Mouse (Mus musculus) telencephalon, adult 2 months (tissue): ENCODE measurements around the gene Olfr1311.
"Not testable (repeated sequence)": the region's sequence is repeated elsewhere in the genome, so short reads cannot be mapped to it uniquely, and the experiment has no call there.

ENCODE experiments used
- DNase-seq: peaks from one replicate; pipeline ENCODE4 v3.0.0-alpha.2; 2011; ENCODE audit warnings: low read depth, low spot score

Gene Olfr1311

DNA sequence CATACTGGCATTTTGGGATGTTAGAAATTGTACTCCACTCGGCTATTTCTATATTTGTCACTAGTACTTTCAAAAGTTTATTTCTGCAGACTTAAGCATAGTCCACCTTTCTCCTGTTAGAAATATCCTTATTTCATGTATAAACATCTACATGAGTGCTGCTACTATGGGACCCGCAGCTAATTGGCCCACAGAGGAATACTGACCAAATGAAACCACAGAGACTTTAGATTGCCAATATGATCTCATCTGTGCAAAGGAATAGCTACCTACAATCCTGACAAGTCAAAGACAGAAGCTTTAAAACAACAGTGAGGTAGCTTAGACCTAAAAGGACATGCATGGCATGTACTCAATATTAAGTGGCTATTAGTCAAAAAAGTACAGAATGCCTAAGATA lies at the start of gene Olfr1311:
Gene Olfr1311 (minus strand): TSS at position 101 of the 400 bp plus-strand sequence.
- no peak for DNase-seq

DNA sequence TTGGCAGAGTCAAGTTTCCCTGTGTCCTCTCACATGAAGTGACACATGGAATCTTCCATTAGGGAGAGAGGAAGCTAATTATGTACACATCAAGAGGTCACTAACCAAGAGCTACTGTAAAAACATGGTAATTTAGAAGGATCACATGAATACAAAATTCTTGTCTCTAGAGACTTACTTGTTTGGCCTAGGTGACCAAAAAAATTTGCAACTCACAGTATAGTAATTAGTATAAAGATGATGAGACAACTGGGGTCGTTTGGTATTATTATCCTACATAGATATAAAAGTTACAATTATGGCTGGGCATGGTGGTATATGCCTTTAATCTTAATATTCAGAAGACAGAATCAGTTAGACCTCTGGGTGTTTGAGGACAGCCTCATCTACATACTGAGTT lies 25.9 kb upstream of the Olfr1311 start, which contains the start of gene Olfr1312:
Gene Olfr1312 (minus strand): TSS at position 101 of the 400 bp plus-strand sequence.
- DNase-seq: no peak

DNA sequence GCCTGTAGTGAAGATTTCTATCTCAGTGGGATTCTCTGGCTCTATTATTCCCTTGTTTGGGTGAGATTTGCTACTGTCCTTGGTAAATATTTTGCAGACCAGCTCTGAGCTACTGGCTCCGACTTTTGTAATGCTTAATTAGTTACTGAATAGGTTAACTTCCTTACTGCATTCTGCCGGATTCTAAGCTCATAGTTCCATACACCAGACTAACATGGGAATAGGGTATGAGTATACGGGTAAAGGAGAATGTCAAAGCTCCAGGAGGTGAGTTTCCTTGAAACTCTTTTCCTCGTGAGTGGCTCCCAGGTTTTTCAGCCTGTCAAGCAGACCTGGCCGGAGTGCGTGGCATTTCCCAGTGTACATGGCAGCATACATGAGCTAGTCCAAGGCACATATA lies 2.8 kb upstream of the Olfr1311 start:
- DNase-seq: not testable (repeated sequence)

DNA sequence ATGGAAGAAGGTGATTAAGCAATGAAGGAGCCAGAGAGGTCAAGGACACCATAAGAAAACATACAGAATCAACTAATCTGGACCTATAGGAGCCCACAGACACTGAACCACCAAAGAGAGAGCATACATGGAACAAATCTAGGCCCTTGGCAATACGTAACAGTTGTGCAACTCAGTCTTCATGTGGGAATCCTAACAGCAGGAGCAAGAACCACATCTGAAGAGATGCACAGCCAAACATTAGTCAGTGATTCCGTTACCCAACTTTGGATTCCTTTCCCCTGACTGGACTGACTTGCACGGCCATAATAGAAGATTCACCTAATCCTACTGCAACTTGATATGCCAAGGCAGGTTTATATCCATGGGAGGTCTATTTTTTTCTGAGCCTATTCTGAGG lies 9.3 kb downstream of the Olfr1311 start:
- DNase-seq: no peak

- DNase-seq: no peak
These were observed 11.6 kb downstream of the Olfr1311 start, which contains the start of gene Olfr1310 for GRCm38 (mm10) chr2:112012608-112013007. TSS of gene Olfr1310 (minus strand) at chr2:112012708.

DNA sequence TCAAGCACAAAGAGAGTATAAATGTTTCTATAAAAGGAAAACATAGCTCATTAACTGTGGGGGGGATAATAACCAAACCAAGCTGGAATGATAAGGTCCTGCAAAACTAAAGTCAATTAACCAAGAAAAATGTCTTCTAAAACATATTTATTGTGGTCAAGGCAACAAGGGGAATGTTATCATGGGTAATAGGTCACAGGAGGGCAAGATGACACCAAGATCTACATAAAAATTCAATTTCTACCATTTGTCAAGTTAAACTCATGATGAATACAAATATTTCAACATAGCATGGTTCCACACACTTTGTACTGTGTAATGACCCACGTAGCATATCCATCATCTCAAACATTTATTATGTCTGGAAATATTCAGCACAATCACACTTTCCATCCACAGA lies 34.0 kb downstream of the Olfr1311 start, which contains the start of gene Olfr1309:
Gene Olfr1309 (minus strand): TSS at position 101 of the 400 bp plus-strand sequence.
- DNase-seq: no peak
